Mouse (Mus musculus) ovary, postnatal 14 days (tissue): Measurements from ENCODE around the gene Apc2.
A peak's percentile ranks its signal among the peaks of the same experiment; 100 is the strongest.

Experiments
- DNase-seq: peaks from one replicate; pipeline ENCODE4 v3.0.0; 2022; ENCODE audit warnings: low spot score

Gene Apc2

GRCm38 (mm10) chr10:80321014-80321669, 25.4 kb downstream of the Apc2 start:
- DNase-seq = no peak

GRCm38 (mm10) chr10:80321670-80322581, 26.1 kb downstream of the Apc2 start:
- no peak for DNase-seq

GRCm38 (mm10) chr10:80322811-80323211, 27.0 kb downstream of the Apc2 start:
- DNase-seq = no peak

- peak; percentile 62 for DNase-seq
Measured at GRCm38 (mm10) chr10:80323261-80324119, 27.7 kb downstream of the Apc2 start.

GRCm38 (mm10) chr10:80324120-80325037, 28.6 kb downstream of the Apc2 start:
- no peak for DNase-seq

- DNase-seq = no peak
Measured at GRCm38 (mm10) chr10:80325045-80325444, 29.3 kb downstream of the Apc2 start.

- DNase-seq = peak; percentile 95
Measured at GRCm38 (mm10) chr10:80329273-80330081, 33.7 kb downstream of the Apc2 start, which contains the start of the genes Pcsk4 and Reep6. Gene Pcsk4, minus strand, starts transcription at chr10:80329498. Gene Reep6, plus strand, starts transcription at chr10:80329953.

GRCm38 (mm10) chr10:80330084-80330483, 34.3 kb downstream of the Apc2 start:
- no peak for DNase-seq

GRCm38 (mm10) chr10:80330888-80331287, 35.1 kb downstream of the Apc2 start:
- DNase-seq = no peak

GRCm38 (mm10) chr10:80331636-80332524, 36.1 kb downstream of the Apc2 start:
- DNase-seq = no peak

- DNase-seq = no peak
Measured at GRCm38 (mm10) chr10:80332525-80332989, 36.8 kb downstream of the Apc2 start.

- DNase-seq = no peak
Measured at GRCm38 (mm10) chr10:80336263-80336662, 40.5 kb downstream of the Apc2 start.

GRCm38 (mm10) chr10:80339941-80340750, 44.4 kb downstream of the Apc2 start:
- peak; percentile 79 for DNase-seq

GRCm38 (mm10) chr10:80341026-80341425, 45.2 kb downstream of the Apc2 start:
- no peak for DNase-seq

- no peak for DNase-seq
Measured at GRCm38 (mm10) chr10:80341491-80342304, 45.9 kb downstream of the Apc2 start.

- DNase-seq = no peak
Measured at GRCm38 (mm10) chr10:80342305-80342748, 46.5 kb downstream of the Apc2 start.

- no peak for DNase-seq
Measured at GRCm38 (mm10) chr10:80342749-80343424, 47.1 kb downstream of the Apc2 start.
